11 mouse cellular contexts compared by ENCODE assay signal in genomic region chr3:92279663-92280062, GRCm38 (mm10). TPM values are rescaled to one million over a fixed set of nuclear protein-coding genes. Genes with fewer than 3 reads are reported as not detected.
"Had no signal": no experiment of that assay in that cellular context is flagged by ENCODE, and none has a peak within 500 bp of the region (broad histone marks: within the 10 kb centered on the region; RNA-seq: fewer than 3 reads in every experiment).

No protein-coding gene starts in this region.

RNA-seq across cellular contexts. Expression of gene Sprr2a3, which starts 5.6 kb away (rescaled TPM):
- polyA plus RNA-seq: liver, embryonic 13.5 days; midbrain, embryonic 11.5 days; midbrain, embryonic 14.5 days; neural tube, embryonic 14.5 days had no signal

RNA-seq across cellular contexts. Expression of gene Sprr2b, which starts 36.8 kb away (rescaled TPM):
- polyA plus RNA-seq: kidney, embryonic 16.5 days; limb, embryonic 14.5 days; liver, adult 2 months; liver, embryonic 13.5 days; lung, adult 2 months; lung, embryonic 16.5 days; midbrain, embryonic 11.5 days; midbrain, embryonic 14.5 days; neural tube, embryonic 14.5 days; stomach, embryonic 14.5 days had no signal

RNA-seq across cellular contexts. Expression of gene Sprr2d, which starts 59.3 kb away (rescaled TPM):
- polyA plus RNA-seq: kidney, embryonic 16.5 days; limb, embryonic 14.5 days; liver, adult 2 months; liver, embryonic 13.5 days; liver, embryonic 16.5 days; lung, embryonic 16.5 days; midbrain, embryonic 11.5 days; midbrain, embryonic 14.5 days; neural tube, embryonic 14.5 days; stomach, embryonic 14.5 days had no signal
